Mouse (Mus musculus): ENCODE data around the gene Hoxc8. TPM values are rescaled to one million over a fixed set of nuclear protein-coding genes. Genes with fewer than 3 reads are reported as not detected.

Gene Hoxc8
- polyA plus RNA-seq, 1 experiment from 2014 or later = 2.5 TPM

- WGBS = 0% methylated on average over 2 of the region's 3 CpGs
- Histone ChIP-seq H3K4me1 (ENCODE audit: control insufficient read depth, insufficient read depth, low read length) (peaks cover 9% of the 10 kb centered on the region; the same call in 1 of the 2 replicates), H3K9me3 (replicated peaks; ENCODE audit: control insufficient read depth, low read length) (no peaks in the 10 kb centered on the region), H3K4me3 (replicated peaks; ENCODE audit: low read length) (no peak overlapping the region), H3K9ac (ENCODE audit: low read length) (no peak overlapping the region), H3K27ac (ENCODE audit: low read length) (no peak overlapping the region), H3K36me3 (ENCODE audit: control insufficient read depth, insufficient read depth, low read length) (no peaks in the 10 kb centered on the region), H3K27me3 (ENCODE audit: control insufficient read depth, insufficient read depth, low read length) (peaks cover 9% of the 10 kb centered on the region), H3K4me2 (ENCODE audit: low read depth, low read length) (peak overlapping the region; percentile 37)
- ATAC-seq (ENCODE audit: insufficient read depth, low FRiP score) = no peak
Measured at GRCm38 (mm10) chr15:103032167-103032566, 41.8 kb downstream of the Hoxc8 start.

GRCm38 (mm10) chr15:103032646-103033575 lies 42.5 kb downstream of the Hoxc8 start:
- no peaks in the 10 kb centered on the region for H3K9me3 ChIP-seq (replicated peaks; ENCODE audit: control insufficient read depth, low read length)
- H3K36me3 ChIP-seq (ENCODE audit: control insufficient read depth, insufficient read depth, low read length) = no peaks in the 10 kb centered on the region
- peaks cover 8% of the 10 kb centered on the region for H3K27me3 ChIP-seq (ENCODE audit: control insufficient read depth, insufficient read depth, low read length)
- peaks cover 7% of the 10 kb centered on the region; the same call in 1 of the 2 replicates for H3K4me1 ChIP-seq (ENCODE audit: control insufficient read depth, insufficient read depth, low read length)
- peak overlapping the region; percentile 69 for H3K27ac ChIP-seq (ENCODE audit: low read length)
- peak overlapping the region; percentile 8; the same call in 1 of the 2 replicates for H3K4me3 ChIP-seq (replicated peaks; ENCODE audit: low read length)
- H3K9ac ChIP-seq (ENCODE audit: low read length) = peak overlapping the region; percentile 54
- ATAC-seq (ENCODE audit: insufficient read depth, low FRiP score) = no peak
- 6% methylated on average over 26 of the region's 26 CpGs for WGBS
- peak overlapping the region; percentile 37 for H3K4me2 ChIP-seq (ENCODE audit: low read depth, low read length)

GRCm38 (mm10) chr15:103034043-103034806 lies 43.8 kb downstream of the Hoxc8 start:
- peak overlapping the region; percentile 60 for H3K4me2 ChIP-seq (ENCODE audit: low read depth, low read length)
- H3K27me3 ChIP-seq (ENCODE audit: control insufficient read depth, insufficient read depth, low read length) = peaks cover 8% of the 10 kb centered on the region
- H3K36me3 ChIP-seq (ENCODE audit: control insufficient read depth, insufficient read depth, low read length) = no peaks in the 10 kb centered on the region
- ATAC-seq (ENCODE audit: insufficient read depth, low FRiP score) = peak; percentile 80
- H3K27ac ChIP-seq (ENCODE audit: low read length) = peak overlapping the region; percentile 77
- H3K9me3 ChIP-seq (replicated peaks; ENCODE audit: control insufficient read depth, low read length) = no peaks in the 10 kb centered on the region
- peak overlapping the region; percentile 60 for H3K4me3 ChIP-seq (replicated peaks; ENCODE audit: low read length)
- 2% methylated on average over 24 of the region's 24 CpGs for WGBS
- H3K9ac ChIP-seq (ENCODE audit: low read length) = peak overlapping the region; percentile 81
- H3K4me1 ChIP-seq (ENCODE audit: control insufficient read depth, insufficient read depth, low read length) = peaks cover 18% of the 10 kb centered on the region; the same call in 1 of the 2 replicates

GRCm38 (mm10) chr15:103034807-103035547 lies 44.6 kb downstream of the Hoxc8 start:
- peaks cover 8% of the 10 kb centered on the region for H3K27me3 ChIP-seq (ENCODE audit: control insufficient read depth, insufficient read depth, low read length)
- peaks cover 20% of the 10 kb centered on the region; the same call in 1 of the 2 replicates for H3K4me1 ChIP-seq (ENCODE audit: control insufficient read depth, insufficient read depth, low read length)
- peak overlapping the region; percentile 60 for H3K4me2 ChIP-seq (ENCODE audit: low read depth, low read length)
- H3K27ac ChIP-seq (ENCODE audit: low read length) = peak overlapping the region; percentile 77
- H3K9ac ChIP-seq (ENCODE audit: low read length) = peak overlapping the region; percentile 81
- H3K36me3 ChIP-seq (ENCODE audit: control insufficient read depth, insufficient read depth, low read length) = no peaks in the 10 kb centered on the region
- peak overlapping the region; percentile 60 for H3K4me3 ChIP-seq (replicated peaks; ENCODE audit: low read length)
- H3K9me3 ChIP-seq (replicated peaks; ENCODE audit: control insufficient read depth, low read length) = no peaks in the 10 kb centered on the region
- under 1% methylated on average over 34 of the region's 34 CpGs for WGBS
- peak; percentile 57; the same call in 1 of the 2 replicates for ATAC-seq (ENCODE audit: insufficient read depth, low FRiP score)

- H3K9ac ChIP-seq (ENCODE audit: low read length) = peak overlapping the region; percentile 81
- H3K4me3 ChIP-seq (replicated peaks; ENCODE audit: low read length) = peak overlapping the region; percentile 60
- no peak for ATAC-seq (ENCODE audit: insufficient read depth, low FRiP score)
- H3K27ac ChIP-seq (ENCODE audit: low read length) = peak overlapping the region; percentile 77
- peak overlapping the region; percentile 60 for H3K4me2 ChIP-seq (ENCODE audit: low read depth, low read length)
- no peaks in the 10 kb centered on the region for H3K9me3 ChIP-seq (replicated peaks; ENCODE audit: control insufficient read depth, low read length)
- 1% methylated on average over 14 of the region's 14 CpGs for WGBS
- H3K27me3 ChIP-seq (ENCODE audit: control insufficient read depth, insufficient read depth, low read length) = peaks cover 8% of the 10 kb centered on the region
- peaks cover 25% of the 10 kb centered on the region for H3K4me1 ChIP-seq (ENCODE audit: control insufficient read depth, insufficient read depth, low read length)
- no peaks in the 10 kb centered on the region for H3K36me3 ChIP-seq (ENCODE audit: control insufficient read depth, insufficient read depth, low read length)
Measured at GRCm38 (mm10) chr15:103035548-103035881, 45.1 kb downstream of the Hoxc8 start.

- no peak for ATAC-seq (ENCODE audit: insufficient read depth, low FRiP score)
- Histone ChIP-seq H3K9me3 (replicated peaks; ENCODE audit: control insufficient read depth, low read length) (no peaks in the 10 kb centered on the region), H3K4me1 (ENCODE audit: control insufficient read depth, insufficient read depth, low read length) (peaks cover 35% of the 10 kb centered on the region), H3K4me2 (ENCODE audit: low read depth, low read length) (peak overlapping the region; percentile 60), H3K27me3 (ENCODE audit: control insufficient read depth, insufficient read depth, low read length) (no peaks in the 10 kb centered on the region), H3K4me3 (replicated peaks; ENCODE audit: low read length) (peak overlapping the region; percentile 18), H3K9ac (ENCODE audit: low read length) (peak overlapping the region; percentile 56), H3K36me3 (ENCODE audit: control insufficient read depth, insufficient read depth, low read length) (no peaks in the 10 kb centered on the region), H3K27ac (ENCODE audit: low read length) (peak overlapping the region; percentile 87)
- WGBS = 30% methylated on average over 1 of the region's 1 CpGs
Measured at GRCm38 (mm10) chr15:103037579-103037978, 47.2 kb downstream of the Hoxc8 start.

GRCm38 (mm10) chr15:103038701-103039480 lies 48.5 kb downstream of the Hoxc8 start:
- Histone ChIP-seq H3K4me3 (replicated peaks; ENCODE audit: low read length) (peak overlapping the region; percentile 9; the same call in 1 of the 2 replicates), H3K4me2 (ENCODE audit: low read depth, low read length) (peak overlapping the region; percentile 60), H3K4me1 (ENCODE audit: control insufficient read depth, insufficient read depth, low read length) (peaks cover 33% of the 10 kb centered on the region), H3K9ac (ENCODE audit: low read length) (peak overlapping the region; percentile 62), H3K36me3 (ENCODE audit: control insufficient read depth, insufficient read depth, low read length) (no peaks in the 10 kb centered on the region), H3K27me3 (ENCODE audit: control insufficient read depth, insufficient read depth, low read length) (no peaks in the 10 kb centered on the region), H3K9me3 (replicated peaks; ENCODE audit: control insufficient read depth, low read length) (no peaks in the 10 kb centered on the region), H3K27ac (ENCODE audit: low read length) (peak overlapping the region; percentile 87)
- 28% methylated on average over 10 of the region's 10 CpGs for WGBS
- no peak for ATAC-seq (ENCODE audit: insufficient read depth, low FRiP score)

GRCm38 (mm10) chr15:103039609-103040008 lies 49.2 kb downstream of the Hoxc8 start:
- Histone ChIP-seq H3K9ac (ENCODE audit: low read length) (no peak overlapping the region), H3K27me3 (ENCODE audit: control insufficient read depth, insufficient read depth, low read length) (no peaks in the 10 kb centered on the region), H3K4me1 (ENCODE audit: control insufficient read depth, insufficient read depth, low read length) (peaks cover 32% of the 10 kb centered on the region), H3K4me3 (replicated peaks; ENCODE audit: low read length) (no peak overlapping the region), H3K4me2 (ENCODE audit: low read depth, low read length) (0 out of 2 replicates have a peak overlapping the region, but pooled peaks have one; percentile 60), H3K9me3 (replicated peaks; ENCODE audit: control insufficient read depth, low read length) (no peaks in the 10 kb centered on the region), H3K36me3 (ENCODE audit: control insufficient read depth, insufficient read depth, low read length) (no peaks in the 10 kb centered on the region), H3K27ac (ENCODE audit: low read length) (peak overlapping the region; percentile 87)
- peak; percentile 15; the same call in 1 of the 2 replicates for ATAC-seq (ENCODE audit: insufficient read depth, low FRiP score)
- WGBS = 28% methylated on average over 3 of the region's 3 CpGs
